8 mouse cellular contexts compared by ENCODE assay signal in the genomic region with DNA sequence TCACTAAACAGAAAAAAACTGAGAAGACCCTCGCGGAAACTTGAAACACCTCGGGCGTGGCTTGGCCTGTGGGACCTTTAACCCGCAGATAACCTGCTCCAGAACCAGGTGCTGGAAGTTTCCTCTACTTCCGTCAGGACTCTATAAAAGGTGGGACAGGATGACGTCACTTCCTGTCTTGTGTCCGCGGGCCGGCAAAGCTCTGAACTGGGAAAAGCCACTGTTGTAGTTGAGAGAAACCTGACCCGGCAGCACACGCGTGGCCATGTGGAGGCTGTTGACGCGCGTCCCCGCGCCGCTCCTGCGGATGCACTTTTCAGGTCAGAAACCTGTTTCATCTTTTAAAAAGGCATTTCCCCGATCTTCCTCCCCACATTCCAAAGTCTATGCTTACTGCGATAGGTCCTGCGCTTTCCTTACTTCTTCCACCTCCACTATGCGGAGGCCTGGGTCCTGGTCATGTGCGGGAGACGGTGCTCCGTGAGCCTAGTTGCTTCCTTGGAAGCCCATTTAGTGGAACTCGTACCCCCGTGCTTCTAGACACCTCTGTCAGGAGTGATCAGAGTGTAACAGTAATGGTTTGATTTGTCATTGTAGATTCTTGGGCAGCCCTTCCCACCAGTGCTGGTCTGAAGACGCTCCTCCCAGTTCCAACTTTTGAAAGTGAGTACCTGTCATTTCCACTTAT. TPM values are rescaled to one million over a fixed set of nuclear protein-coding genes. Genes with fewer than 3 reads are reported as not detected.
DNase-seq lines count a peak whose midpoint lies in the region; ATAC-seq lines count a peak whose summit lies in the region.

A gene (plus strand): TSS at position 187 of the 688 bp plus-strand sequence.

- DNase-seq in T-cell, adult 2 months (ENCODE audit: low spot score): peak; percentile 87
- peak; percentile 87 to 97 for DNase-seq in cerebellum, postnatal 36 days
- DNase-seq in frontal cortex, postnatal 36 days (ENCODE audit: low spot score in 2 of 2): peak; percentile 89 to 93
- DNase-seq in left cerebral cortex, adult 11 months (ENCODE audit: low spot score): peak; percentile 81
- peak; percentile 86 to 93 for DNase-seq in lung, postnatal 4 days
- DNase-seq in retina, postnatal 7 days (ENCODE audit: low read depth, low spot score): peak; percentile 94
- DNase-seq in urinary bladder, adult 2 months (ENCODE audit: low spot score): peak; percentile 59

- peak; percentile 92 for ATAC-seq in hindbrain, embryonic 15.5 days (ENCODE audit: low FRiP score, low read depth)

- peak within 1 kb of the TSS; percentile 50 for H3K27ac ChIP-seq in hindbrain, embryonic 15.5 days (replicated peaks)

- H3K9me3 ChIP-seq in hindbrain, embryonic 15.5 days: no peaks in the 10 kb centered on the region

- peaks cover 13% of the 10 kb centered on the region for H3K4me1 ChIP-seq in hindbrain, embryonic 15.5 days (replicated peaks)

- H3K27me3 ChIP-seq in hindbrain, embryonic 15.5 days: no peaks in the 10 kb centered on the region

- H3K9ac ChIP-seq in hindbrain, embryonic 15.5 days: peak within 1 kb of the TSS; percentile 64

- under 1% methylated on average over 30 of the region's 30 CpGs for WGBS in hindbrain, embryonic 15.5 days

- peak within 1 kb of the TSS; percentile 61 for H3K4me3 ChIP-seq in hindbrain, embryonic 15.5 days

- H3K36me3 ChIP-seq in hindbrain, embryonic 15.5 days: peaks cover 28% of the 10 kb centered on the region

- peak within 1 kb of the TSS; percentile 76 for H3K4me2 ChIP-seq in hindbrain, embryonic 15.5 days

RNA-seq across cellular contexts. Expression of the gene that starts here (rescaled TPM):
- polyA plus RNA-seq in hindbrain, embryonic 15.5 days (2015; fragmentation: Nextera tagmentation; extraction: Ambion mirVana): 44.6 and 45.2 TPM in 2 replicates
- 32.9 and 33.0 TPM in 2 replicates for polyA plus RNA-seq in urinary bladder, adult 2 months (2012; rRNA removed)

Comparison
In these comparisons a context has a peak if more than half of its experiments do, and no peak if none do; other contexts are left out.
1. Peak in every context shown above with its lines: DNase-seq, ATAC-seq, H3K4me3 ChIP-seq and H3K27ac ChIP-seq.